Comparison of ENCODE assay signal across 14 mouse cellular contexts in genomic region chr6:108666648-108667488, GRCm38 (mm10). TPM values are rescaled to one million over a fixed set of nuclear protein-coding genes. Genes with fewer than 3 reads are reported as not detected.
DNase-seq lines count a peak whose midpoint lies in the region; ATAC-seq and TF ChIP-seq lines count a peak whose summit lies in the region.
"Had no signal": no experiment of that assay in that cellular context is flagged by ENCODE, and none has a peak within 500 bp of the region (broad histone marks: within the 10 kb centered on the region; RNA-seq: fewer than 3 reads in every experiment).

No protein-coding gene starts in this region.

- no peaks in the 10 kb centered on the region for H3K9me3 ChIP-seq in heart, embryonic 12.5 days (replicated peaks)
- no peaks in the 10 kb centered on the region for H3K9me3 ChIP-seq in kidney, embryonic 14.5 days (ENCODE audit: control insufficient read depth, low read length)
- H3K9me3 ChIP-seq in megakaryocyte, embryonic 14.5 days, result no peaks in the 10 kb centered on the region
- H3K9me3 ChIP-seq: hindbrain, embryonic 15.5 days had no signal

- H3K4me2 ChIP-seq in heart, embryonic 12.5 days, result no peak overlapping the region
- no peak overlapping the region for H3K4me2 ChIP-seq in kidney, embryonic 14.5 days (replicated peaks; ENCODE audit: low read depth, low read length)
- H3K4me2 ChIP-seq in myocyte (ENCODE audit: low read depth), result peak overlapping the region; percentile 97
- H3K4me2 ChIP-seq: hindbrain, embryonic 15.5 days had no signal

- 79% methylated on average over 12 of the region's 12 CpGs for WGBS in heart, embryonic 12.5 days
- WGBS in kidney, adult 2 months, result 77% methylated on average over 12 of the region's 12 CpGs
- WGBS in kidney, embryonic 14.5 days, result 86% methylated on average over 12 of the region's 12 CpGs

- H3K36me3 ChIP-seq in heart, embryonic 12.5 days, result peaks cover 22% of the 10 kb centered on the region
- H3K36me3 ChIP-seq in kidney, adult 2 months (ENCODE audit: control insufficient read depth, insufficient read depth, low read length), result peaks cover 20% of the 10 kb centered on the region
- no peaks in the 10 kb centered on the region for H3K36me3 ChIP-seq in kidney, embryonic 14.5 days (ENCODE audit: control insufficient read depth, insufficient read depth, low read length)
- peaks cover 44% of the 10 kb centered on the region for H3K36me3 ChIP-seq in megakaryocyte, embryonic 14.5 days (replicated peaks; ENCODE audit: low read length)
- H3K36me3 ChIP-seq in myocyte (ENCODE audit: control insufficient read depth, insufficient read depth), result peaks cover 49% of the 10 kb centered on the region
- H3K36me3 ChIP-seq: hindbrain, embryonic 15.5 days had no signal

- peaks cover 45% of the 10 kb centered on the region for H3K4me1 ChIP-seq in heart, embryonic 12.5 days (replicated peaks)
- peaks cover 26% of the 10 kb centered on the region for H3K4me1 ChIP-seq in kidney, adult 2 months (ENCODE audit: control insufficient read depth, insufficient read depth, low read length)
- H3K4me1 ChIP-seq in kidney, embryonic 14.5 days (ENCODE audit: control insufficient read depth, insufficient read depth, low read length), result peaks cover 10% of the 10 kb centered on the region
- H3K4me1 ChIP-seq in megakaryocyte, embryonic 14.5 days, result peaks cover 88% of the 10 kb centered on the region

- H3K27ac ChIP-seq in heart, embryonic 12.5 days (ENCODE audit: poor library complexity, severe bottlenecking), result no peak overlapping the region
- peak overlapping the region; percentile 9 for H3K27ac ChIP-seq in kidney, adult 2 months (ENCODE audit: insufficient read depth, low read depth, low read length)
- no peak overlapping the region for H3K27ac ChIP-seq in kidney, embryonic 14.5 days (ENCODE audit: low read depth, low read length)
- H3K27ac ChIP-seq: liver, embryonic 14.5 days had no signal

- H3K9ac ChIP-seq in heart, embryonic 12.5 days, result no peak overlapping the region
- H3K9ac ChIP-seq in kidney, embryonic 14.5 days (ENCODE audit: low read depth, low read length), result no peak overlapping the region
- H3K9ac ChIP-seq: hindbrain, embryonic 15.5 days; liver, embryonic 14.5 days had no signal

- no peak overlapping the region for H3ac ChIP-seq in myocyte (ENCODE audit: control insufficient read depth, insufficient read length)

- ATAC-seq in heart, embryonic 12.5 days (ENCODE audit: insufficient number of reproducible peaks, low FRiP score), result no peak
- no peak for ATAC-seq in kidney, embryonic 14.5 days (ENCODE audit: low FRiP score, low TSS enrichment)
- ATAC-seq in megakaryocyte, adult 5-6 weeks (ENCODE audit: poor library complexity, severe bottlenecking), result no peak
- ATAC-seq: Patski had no signal

- no peak overlapping the region for H3K4me3 ChIP-seq in heart, embryonic 12.5 days
- H3K4me3 ChIP-seq in kidney, adult 2 months (ENCODE audit: insufficient read depth, low read depth, low read length), result no peak overlapping the region
- no peak overlapping the region for H3K4me3 ChIP-seq in kidney, embryonic 14.5 days (ENCODE audit: low read length)
- peak overlapping the region; percentile 25 for H3K4me3 ChIP-seq in megakaryocyte, embryonic 14.5 days (replicated peaks)
- H3K4me3 ChIP-seq in myocyte, result peak overlapping the region; percentile 95
- H3K4me3 ChIP-seq: hindbrain, embryonic 15.5 days had no signal

- TF ChIP-seq CTCF in kidney, adult 2 months (conservative IDR thresholded peaks at IDR 0.05; ENCODE audit: insufficient read depth, insufficient read length, low read depth, low read length), result no peak

- no peaks in the 10 kb centered on the region for H3K27me3 ChIP-seq in heart, embryonic 12.5 days (replicated peaks)
- no peaks in the 10 kb centered on the region for H3K27me3 ChIP-seq in kidney, adult 2 months (replicated peaks; ENCODE audit: control insufficient read depth, insufficient read depth, low read length)
- no peaks in the 10 kb centered on the region for H3K27me3 ChIP-seq in kidney, embryonic 14.5 days (ENCODE audit: control insufficient read depth, insufficient read depth, low read length)
- no peaks in the 10 kb centered on the region for H3K27me3 ChIP-seq in megakaryocyte, embryonic 14.5 days (replicated peaks)
- no peaks in the 10 kb centered on the region for H3K27me3 ChIP-seq in myocyte (ENCODE audit: control insufficient read depth, insufficient read depth, insufficient read length)
- H3K27me3 ChIP-seq: Patski had no signal

- H3K79me2 ChIP-seq in myocyte (ENCODE audit: control insufficient read depth, insufficient read depth), result peaks cover 50% of the 10 kb centered on the region

- DNase-seq in heart, adult 11 months, result peak; percentile 79
- DNase-seq in kidney, adult 2 months, result no peak
- DNase-seq: adrenal gland, postnatal 10 days; cerebellum, adult 11 months; cerebellum, postnatal 36 days; thymus, postnatal 36 days had no signal

- no peak for TF ChIP-seq POLR2A in kidney, adult 2 months (IDR thresholded peaks at IDR 0.05; ENCODE audit: low read depth, low read length)
- peak; percentile 32 for TF ChIP-seq POLR2A in myocyte (IDR thresholded peaks at IDR 0.05; ENCODE audit: insufficient read length, low read depth)

TF ChIP-seq in myocyte, 11 proteins besides CTCF, POLR2A, EP300 and RAD21:
- TF ChIP-seq POLR2AphosphoS2 (IDR thresholded peaks at IDR 0.05; ENCODE audit: insufficient read length, low read depth) (peak; percentile 88), TCF3 (IDR thresholded peaks at IDR 0.05; ENCODE audit: insufficient read length, low read depth) (no peak), REST (IDR thresholded peaks at IDR 0.05; ENCODE audit: insufficient read depth, insufficient read length) (no peak), CEBPB (IDR thresholded peaks at IDR 0.05; ENCODE audit: insufficient read depth, poor library complexity, severe bottlenecking) (no peak), MAX (IDR thresholded peaks at IDR 0.05; ENCODE audit: low read depth) (no peak), SRF (IDR thresholded peaks at IDR 0.05; ENCODE audit: control insufficient read depth, insufficient read length, low read depth) (no peak), MYOD1 (IDR thresholded peaks at IDR 0.05; ENCODE audit: control insufficient read depth in 1 of 3, insufficient read length in 2 of 3, low read depth in 2 of 3) (no peak)

RNA-seq across cellular contexts. Expression of gene Bhlhe40, which starts 6.4 kb away (rescaled TPM):
- polyA plus RNA-seq in heart, embryonic 12.5 days (2016; fragmentation: Nextera tagmentation; extraction: Ambion mirVana), result 22.4 and 23.8 TPM in 2 replicates
- polyA plus RNA-seq in kidney, adult 2 months (2012; rRNA removed), result 38.0 and 39.5 TPM in 2 replicates
- 6.9 and 8.1 TPM in 2 replicates for polyA plus RNA-seq in kidney, embryonic 14.5 days (2014; fragmentation: Nextera tagmentation; extraction: Ambion mirVana)
- 12.0 and 24.0 TPM in 2 replicates for polyA plus RNA-seq in megakaryocyte, embryonic 14.5 days (2012; ENCODE audit: insufficient read depth, low replicate concordance)
- total RNA-seq in megakaryocyte, adult 5-6 weeks (2015), result 5.7 and 11.9 TPM in 2 replicates
- total RNA-seq in megakaryocyte, adult 5-6 weeks (2017), result 11.6 and 14.3 TPM in 2 replicates
- 120 TPM for polyA plus RNA-seq in myocyte (2012; fragmentation: generic; extraction: Trizol)

Comparison
In these comparisons a context has a peak if more than half of its experiments do, and no peak if none do; other contexts are left out.
1. H3K4me3 ChIP-seq: peak in megakaryocyte, embryonic 14.5 days (single experiment) and myocyte (single experiment); none in heart, embryonic 12.5 days (single experiment), kidney, adult 2 months (single experiment) and kidney, embryonic 14.5 days (single experiment).